Mouse (Mus musculus): ENCODE measurements around the gene Hdgfl2.

DNA sequence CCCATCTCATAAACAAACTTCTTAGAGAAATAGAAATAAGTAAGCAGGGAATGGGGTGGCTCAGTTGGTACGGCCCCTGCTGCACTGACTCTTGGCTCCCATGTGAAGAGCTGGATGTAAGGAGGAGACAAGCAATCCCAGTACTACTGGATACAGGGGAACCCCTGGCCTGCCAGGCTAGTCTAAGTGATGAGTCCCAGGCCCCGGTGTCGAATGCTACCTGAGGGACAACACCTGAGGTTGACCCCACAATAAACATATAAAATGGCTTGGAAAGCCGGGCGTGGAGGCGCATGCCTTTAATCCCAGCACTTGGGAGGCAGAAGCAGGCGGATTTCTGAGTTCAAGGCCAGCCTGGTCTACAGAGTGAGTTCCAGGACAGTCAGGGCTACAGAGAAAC, 48.0 kb upstream of the Hdgfl2 start:
- TF ChIP-seq TAL1 (conservative IDR thresholded peaks at IDR 0.05; ENCODE audit: low read depth, low read length), result no peak
- TF ChIP-seq CTCF (IDR thresholded peaks at IDR 0.05; ENCODE audit: low read depth, low read length), result no peak

Data from G1E (cell line).